Mouse (Mus musculus): Measurements from ENCODE around the gene Hipk4.
A peak's percentile ranks its signal among the peaks of the same experiment; 100 is the strongest.

Hipk4 gene

DNA sequence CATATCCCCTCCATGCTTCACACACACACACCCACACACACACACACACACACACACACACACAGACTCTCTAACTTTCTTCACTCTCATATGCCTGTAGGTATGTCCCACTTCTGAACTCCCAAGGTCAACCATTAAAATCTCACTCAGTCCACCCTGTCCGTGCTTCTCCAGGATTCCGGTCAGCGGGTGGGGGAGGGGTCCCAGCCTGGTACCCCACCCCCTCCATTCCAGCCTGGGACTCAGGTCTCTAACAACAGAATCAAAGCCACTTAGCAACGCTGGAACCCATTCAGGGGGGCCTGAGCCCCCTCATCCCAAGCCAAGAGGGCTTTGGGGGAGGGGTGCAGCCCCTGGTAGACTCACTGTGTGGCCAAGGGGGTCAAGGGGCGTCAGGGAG, at the start of gene Hipk4:
Hipk4 (plus strand) TSS at position 301 of the 400 bp plus-strand sequence.
- no peak for DNase-seq (ENCODE audit: low spot score in 2 of 2)

DNA sequence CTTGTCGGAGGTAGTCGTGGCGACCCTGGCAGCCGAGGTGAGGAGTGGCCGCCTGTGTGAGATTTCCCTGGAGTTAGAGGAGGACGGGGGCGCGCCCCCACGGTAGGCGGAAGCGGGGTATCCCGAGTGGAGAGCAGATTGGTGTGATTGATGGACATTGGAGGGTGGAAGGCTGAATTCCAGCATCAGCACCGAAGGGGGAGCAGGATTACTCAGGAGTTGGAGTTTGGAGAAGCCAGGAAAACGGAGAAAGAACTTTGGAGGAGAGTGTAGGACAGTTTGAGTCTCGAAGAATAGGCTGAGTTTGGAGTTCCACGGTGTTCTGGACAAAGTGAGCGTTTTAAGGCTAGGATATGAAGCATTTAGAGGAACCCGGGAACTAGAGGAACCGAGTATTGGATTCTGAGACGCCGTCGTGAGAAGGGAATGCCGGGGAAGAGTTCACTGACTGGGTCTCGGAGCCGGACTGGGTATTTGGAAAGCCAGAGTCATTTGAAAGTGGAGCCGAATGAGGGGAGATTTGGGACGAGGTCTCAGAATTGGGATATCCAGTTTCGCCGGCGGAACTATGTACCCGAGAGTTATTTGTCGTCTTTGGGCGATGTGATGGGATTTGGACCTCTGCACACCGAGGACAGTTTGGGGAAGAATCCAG, 49.1 kb upstream of the Hipk4 start:
- DNase-seq (ENCODE audit: low spot score in 2 of 2): peak in 1 of 2 experiments; percentile 19

DNA sequence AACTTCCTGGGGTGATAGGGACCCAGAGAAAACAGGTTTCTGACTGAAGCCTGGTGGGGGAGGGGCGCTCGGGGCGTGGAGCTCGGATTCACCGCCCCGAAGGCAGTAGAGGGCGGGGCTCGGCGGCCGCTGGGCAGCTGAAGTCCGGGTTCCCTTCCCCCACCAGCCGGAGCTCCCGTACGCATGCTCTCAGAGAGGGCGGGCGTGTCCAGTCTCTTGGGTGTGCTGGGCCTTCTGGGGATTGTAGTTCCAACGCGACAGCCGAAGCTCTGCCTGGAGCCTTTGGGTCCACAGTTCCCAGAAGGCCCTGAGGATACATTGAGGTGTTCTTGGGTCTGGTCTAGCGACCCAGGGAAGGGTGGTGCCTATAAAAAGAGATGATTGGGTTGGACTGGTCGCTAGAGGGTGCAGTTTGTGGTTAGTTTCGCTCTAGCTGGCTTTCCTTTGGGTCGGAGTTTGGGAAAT, 48.5 kb upstream of the Hipk4 start:
- peak; percentile 86 to 95 for DNase-seq (ENCODE audit: low spot score in 2 of 2)

DNA sequence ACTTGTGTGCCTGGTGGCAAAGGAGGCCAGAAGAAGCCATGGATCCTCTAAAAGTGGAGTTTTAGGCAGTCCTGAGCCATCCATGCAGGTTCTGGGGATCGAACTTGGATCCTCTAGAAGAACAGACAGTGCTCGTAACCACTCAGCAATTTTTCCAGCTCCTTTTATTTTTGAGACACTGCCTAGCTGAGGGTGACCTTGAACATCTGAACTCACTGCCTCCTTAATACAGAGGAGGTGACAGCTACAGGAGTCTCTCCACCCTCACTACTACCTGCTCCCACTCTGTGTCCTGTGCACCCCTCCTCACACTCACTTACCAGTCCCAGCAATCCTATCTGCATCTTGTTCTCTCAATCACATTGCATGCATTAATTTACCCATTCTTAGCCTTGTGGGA, 47.5 kb upstream of the Hipk4 start:
- no peak for DNase-seq (ENCODE audit: low spot score in 2 of 2)

DNA sequence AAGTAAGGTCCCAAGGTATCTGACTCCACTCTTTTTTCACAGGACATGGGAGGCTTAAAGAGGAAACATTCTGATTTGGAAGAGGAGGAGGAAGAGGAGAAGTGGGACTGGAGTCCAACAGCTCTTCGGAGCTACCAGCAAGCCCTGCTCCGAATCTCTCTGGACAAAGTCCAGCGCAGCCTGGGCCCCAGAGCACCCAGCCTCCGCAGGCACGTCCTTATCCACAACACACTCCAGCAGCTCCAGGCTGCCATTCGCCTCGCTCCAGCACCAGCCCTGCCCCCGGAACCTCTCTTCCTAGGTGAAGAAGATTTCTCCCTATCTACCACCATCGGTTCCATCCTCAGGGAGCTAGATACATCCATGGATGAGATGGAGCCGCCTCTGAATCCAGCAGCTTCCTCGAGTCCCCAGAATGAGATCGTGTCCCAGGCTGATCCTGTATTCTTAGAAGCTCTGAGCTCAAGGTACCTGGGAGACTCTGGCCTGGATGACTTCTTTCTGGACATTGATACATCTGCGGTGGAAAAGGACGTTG, 46.9 kb upstream of the Hipk4 start:
- DNase-seq (ENCODE audit: low spot score in 2 of 2): no peak

DNA sequence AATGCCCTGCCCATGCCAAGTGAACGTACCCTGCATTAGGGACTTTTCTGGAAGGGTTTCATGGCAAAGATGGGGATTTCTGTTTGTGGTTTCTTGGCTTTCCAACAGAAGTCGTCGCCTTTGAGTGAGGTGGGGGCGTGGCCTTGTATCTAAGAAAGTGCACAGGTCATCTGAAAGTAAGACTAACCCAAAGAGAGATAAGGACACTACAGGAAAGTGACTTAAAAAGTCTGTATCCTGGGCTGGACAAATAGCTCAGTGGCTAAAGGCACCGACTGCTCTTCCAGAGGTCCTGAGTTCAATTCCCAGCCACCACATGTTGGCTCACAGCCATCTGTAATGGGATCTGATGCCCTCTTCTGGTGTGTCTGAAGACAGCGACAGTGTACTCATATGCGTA, 44.5 kb upstream of the Hipk4 start:
- DNase-seq (ENCODE audit: low spot score in 2 of 2): no peak

DNA sequence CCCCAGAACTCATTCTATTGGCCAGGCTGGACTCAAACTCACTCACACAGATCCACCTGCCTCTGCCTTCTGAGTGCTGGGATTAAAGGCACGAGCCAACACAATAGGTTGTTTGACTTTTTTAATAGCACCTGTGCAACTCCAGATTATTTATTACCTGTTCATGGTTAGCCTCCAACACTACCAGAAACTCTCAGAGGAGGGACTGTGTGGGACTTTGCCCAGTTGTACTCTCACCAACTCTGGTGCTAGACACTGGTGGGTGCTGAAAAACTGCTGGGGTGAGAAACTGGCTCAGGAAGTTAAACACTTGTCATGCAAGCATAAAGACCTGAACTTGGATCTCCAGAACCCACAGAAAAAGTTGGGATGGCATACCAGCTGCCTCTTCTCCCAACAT, 43.3 kb upstream of the Hipk4 start:
- no peak for DNase-seq (ENCODE audit: low spot score in 2 of 2)

DNA sequence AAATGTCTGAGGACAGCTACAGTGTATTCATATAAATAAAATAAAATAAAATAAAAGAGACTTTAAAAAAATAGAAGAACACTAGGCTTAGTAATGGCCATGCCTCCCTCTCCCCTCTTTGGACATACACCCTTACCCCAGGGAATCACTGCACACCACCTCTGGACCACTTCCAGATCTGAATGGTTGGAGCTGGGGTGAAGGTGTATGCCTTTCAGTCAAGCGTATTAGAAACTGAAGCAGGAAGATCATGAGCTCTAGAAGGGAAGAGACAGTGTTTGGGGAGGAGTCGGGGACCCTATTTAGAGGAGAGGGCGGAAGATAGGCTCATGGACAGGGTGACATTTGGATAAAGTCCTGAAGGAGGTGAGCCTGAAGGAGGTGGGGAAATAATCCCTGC, 42.6 kb upstream of the Hipk4 start:
- DNase-seq (ENCODE audit: low spot score in 2 of 2): no peak

DNA sequence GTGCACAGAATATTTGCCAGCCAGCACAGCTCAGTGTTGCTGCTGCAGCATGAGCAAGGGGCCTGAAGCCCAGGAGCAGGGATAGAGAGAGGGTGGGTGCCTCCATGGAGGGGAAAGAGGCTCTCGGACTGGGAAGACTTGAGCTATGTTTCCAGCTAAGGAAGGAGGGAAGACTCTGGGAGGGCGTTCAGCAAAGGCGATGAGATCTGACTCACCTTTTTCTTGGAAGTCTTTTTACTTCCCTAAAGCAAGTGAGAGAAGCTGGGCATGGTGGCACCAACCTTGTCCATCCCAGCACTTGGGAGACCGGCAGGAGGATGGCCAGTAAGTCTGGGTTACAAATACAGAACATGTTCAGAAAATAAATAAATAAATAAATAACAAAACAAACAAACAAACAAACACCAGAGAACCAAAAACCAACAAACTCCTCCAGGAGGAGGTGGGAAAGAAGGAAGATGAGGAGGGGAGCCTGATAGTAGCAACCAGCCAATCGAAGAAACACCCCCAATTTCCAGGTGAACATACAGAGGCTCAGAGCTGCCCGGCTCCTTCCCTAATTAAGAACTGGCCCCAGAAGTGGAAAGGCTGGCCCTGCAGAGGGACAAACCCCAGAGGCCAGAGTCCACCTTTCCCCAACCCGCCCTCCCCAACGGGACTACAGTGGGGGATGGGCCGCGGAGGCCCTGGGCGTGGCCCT, 42.0 kb upstream of the Hipk4 start:
- no peak for DNase-seq (ENCODE audit: low spot score in 2 of 2)

DNA sequence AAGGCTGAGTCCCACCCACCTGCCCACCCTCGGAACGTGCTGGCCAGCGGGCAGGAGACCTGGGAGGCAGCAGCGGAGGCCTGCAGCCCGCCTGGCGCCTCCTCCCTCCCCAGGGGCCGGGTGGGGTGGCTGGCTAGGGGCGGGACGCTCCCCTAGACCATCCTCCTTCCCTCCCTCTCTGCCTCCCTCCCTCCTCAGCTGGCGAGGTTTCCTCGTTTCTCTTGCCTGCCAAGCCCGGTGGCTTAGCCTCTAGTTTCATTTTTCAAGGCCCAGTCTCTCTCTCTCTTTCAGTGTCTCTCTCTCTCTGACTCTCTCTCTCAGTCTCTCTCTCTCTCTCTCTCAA, 41.5 kb upstream of the Hipk4 start:
- peak; percentile 31 to 55 for DNase-seq (ENCODE audit: low spot score in 2 of 2)

DNA sequence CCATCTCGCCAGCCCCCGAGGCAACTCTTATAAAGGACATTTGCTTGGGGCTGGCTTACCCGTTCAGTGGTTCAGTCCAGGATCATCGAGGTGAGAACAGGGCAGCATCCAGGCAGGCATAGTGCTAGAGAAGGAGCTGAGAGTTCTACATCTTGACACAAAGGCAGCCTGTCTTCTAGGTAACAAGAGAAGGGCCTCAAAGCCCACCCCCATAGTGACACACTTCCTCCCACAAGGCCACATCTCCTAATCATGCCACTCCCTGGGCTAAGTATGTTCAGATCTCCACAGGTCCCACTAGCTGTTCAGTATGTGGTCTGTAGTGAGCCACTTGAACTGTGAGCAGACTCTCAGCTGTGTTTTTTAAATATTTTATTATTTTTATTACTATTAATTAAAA, 39.2 kb upstream of the Hipk4 start:
- no peak for DNase-seq (ENCODE audit: low spot score in 2 of 2)

DNA sequence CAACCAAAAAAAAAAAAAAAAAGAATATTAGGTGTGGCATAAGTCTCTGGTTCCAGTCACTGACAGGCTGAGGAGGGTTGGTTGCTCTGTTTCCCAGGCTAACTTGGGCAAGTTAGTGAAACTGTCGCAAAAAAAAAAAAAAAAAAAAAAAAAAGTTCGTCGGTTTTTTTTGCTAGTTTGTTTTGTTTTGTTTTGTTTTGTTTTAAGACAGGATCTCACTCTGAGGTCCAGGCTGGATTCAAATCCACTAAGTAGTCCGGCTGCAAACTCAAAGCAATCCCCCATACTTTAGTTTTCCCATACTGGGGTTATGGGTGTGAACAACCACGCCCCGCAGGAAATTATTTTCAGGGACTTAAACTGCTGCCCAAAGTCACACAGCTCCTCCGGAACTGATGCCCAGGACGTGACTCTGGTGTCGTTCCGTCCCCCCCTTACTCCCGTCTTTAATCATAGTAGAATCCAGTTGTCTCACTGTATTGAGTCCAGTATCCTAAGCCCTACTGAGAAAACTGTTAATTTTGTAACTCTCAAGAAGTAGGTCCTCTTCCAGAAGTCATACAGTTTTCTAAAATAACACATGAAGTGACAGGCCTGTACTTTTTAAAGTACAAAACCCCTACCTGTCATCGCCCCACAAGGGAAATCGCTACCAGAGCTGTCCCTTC, 36.8 kb upstream of the Hipk4 start:
- no peak for DNase-seq (ENCODE audit: low spot score in 2 of 2)

DNA sequence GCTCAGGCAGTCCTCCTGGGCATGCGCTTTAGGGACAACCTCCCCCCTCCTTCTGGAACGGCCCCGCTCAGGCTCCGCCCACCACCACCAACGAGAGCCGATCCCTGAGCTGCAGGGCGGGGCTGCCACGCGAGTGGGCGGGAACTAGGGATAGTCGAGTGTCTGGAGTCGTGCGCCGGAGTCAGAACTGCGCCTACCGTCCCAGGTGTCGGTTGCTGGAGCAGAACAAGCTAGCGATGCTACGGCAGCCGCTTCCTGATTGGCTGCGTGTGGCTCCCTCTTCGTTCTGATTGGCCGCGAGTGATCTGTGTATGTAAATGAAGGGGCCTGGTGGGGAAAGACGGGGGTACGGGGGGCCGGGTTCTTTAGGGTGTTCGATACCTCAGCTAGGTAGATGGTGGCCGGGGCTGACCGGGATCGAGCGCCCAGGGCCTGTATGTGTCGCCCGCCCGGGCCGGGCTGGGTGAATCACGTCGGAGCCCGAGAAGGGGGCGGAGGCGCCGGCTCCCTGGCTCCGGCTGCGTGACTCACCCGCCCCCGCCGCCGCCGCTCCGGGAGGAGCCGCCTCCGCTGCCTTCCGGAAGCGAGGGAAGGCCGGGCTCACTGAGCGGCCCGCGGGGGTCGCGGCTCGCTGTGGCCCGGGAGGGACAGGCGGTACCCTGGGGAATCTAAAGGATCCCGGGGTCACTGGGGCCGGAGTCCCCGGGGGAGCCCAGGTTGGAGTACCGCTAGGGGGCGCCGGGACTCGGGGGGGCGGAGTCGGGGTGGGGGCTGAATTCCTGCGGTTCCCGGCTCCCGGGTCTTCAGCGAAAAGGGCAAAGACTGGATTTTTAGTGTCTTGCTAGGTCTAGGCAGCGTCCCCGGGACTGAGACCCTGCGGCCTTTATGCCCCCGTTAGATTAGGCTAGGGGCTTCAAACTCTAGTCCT, 36.0 kb upstream of the Hipk4 start, which contains the start of gene Sertad1:
Sertad1 (plus strand) TSS at position 141 of the 928 bp plus-strand sequence.
- peak; percentile 93 to 97 for DNase-seq (ENCODE audit: low spot score in 2 of 2)

DNA sequence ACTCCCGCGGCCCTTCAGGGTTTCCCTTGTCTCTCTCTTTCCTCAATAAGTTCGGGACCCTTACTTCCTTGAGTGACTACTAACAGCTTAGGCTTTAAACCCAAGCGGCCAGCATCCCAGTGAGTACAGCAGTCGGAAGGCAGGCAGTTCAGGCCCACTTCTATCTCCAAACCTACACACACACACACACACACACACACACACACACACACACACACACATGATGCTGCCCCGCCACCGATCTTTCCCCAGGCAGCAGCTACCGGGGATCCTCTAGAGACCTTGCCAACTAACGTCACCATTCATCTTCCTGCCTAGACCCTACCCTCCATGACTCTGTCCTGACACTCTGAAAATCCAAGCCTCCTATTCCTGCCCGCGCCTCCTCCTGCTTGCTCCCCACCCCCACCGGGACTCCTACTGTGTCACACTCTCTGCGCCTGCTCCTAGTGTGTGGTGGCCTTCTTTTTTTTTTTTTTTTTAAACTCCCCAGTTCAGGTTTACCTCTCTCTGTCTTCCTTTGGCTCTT, 35.3 kb upstream of the Hipk4 start:
- DNase-seq (ENCODE audit: low spot score in 2 of 2): peak in 1 of 2 experiments; percentile 29

DNA sequence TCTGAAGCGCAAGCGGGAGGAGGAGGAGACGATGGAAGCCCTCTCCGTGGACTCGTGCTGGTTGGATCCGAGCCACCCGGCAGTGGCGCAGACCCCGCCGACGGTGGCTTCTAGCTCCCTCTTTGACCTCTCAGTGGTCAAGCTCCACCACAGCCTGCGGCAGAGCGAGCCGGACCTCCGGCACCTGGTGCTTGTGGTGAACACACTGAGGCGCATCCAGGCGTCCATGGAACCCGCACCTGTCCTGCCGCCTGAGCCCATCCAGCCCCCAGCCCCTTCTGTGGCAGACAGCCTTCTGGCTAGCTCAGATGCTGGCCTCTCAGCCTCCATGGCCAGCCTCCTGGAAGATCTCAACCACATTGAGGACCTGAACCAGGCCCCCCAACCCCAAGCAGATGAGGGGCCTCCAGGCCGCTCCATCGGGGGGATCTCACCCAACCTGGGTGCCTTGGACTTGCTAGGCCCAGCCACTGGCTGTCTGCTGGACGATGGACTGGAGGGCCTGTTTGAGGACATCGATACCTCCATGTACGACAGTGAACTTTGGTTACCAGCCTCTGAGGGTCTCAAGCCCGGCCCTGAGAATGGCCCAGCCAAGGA, 33.7 kb upstream of the Hipk4 start:
- no peak for DNase-seq (ENCODE audit: low spot score in 2 of 2)

DNA sequence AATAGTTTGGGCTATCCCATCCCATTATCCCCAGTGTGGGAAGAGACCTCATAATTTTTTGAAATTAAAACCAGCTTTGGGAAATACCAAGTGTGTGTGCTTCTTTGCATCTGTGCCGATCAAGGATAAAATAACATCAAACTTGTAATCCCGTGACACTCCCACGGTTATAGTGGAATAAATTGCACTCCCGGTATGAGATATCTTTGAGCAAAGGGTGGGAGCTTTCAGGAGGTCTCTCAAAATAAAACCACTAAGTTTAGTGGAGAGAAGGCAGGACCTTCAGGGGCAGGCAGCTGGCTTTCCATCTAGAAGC, 32.9 kb upstream of the Hipk4 start:
- no peak for DNase-seq (ENCODE audit: low spot score in 2 of 2)

DNA sequence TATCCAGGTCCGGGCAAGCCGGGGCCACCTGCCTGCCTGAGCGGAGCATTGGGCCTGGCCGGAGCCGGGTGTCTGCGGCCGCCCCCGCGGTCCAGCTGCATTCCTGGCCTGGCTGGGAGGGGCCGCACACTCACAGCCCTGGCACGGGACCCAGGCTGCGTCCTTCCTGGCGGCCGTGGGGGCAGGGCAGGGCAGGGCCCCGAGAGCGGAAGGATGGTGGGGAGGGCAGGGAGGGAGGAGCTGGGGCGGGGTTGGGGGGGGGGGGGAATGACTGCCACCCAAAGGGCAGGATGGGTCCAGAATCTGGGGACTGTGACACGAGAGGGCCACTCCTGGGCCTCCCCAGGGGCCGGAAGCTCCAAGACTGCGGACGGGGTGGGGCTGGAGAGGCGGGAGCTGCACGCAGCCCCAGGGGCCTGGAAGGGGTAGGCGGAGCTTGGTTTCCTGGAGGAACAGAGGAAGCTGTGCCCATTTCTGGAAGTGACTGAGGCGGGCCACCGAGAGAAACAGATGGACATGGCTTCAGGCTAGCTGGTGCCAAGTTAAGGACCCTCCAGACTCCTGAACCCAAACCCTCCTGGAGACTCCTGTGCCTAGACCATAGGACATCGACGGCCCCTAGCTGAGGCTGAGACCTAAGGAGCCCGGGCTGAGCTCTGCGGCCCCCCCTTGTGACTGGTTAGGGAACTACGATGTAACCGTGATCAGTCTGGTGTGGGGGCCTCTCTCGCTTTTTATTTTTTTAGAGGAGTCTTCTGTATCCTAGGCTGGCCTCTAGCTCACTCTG, 32.3 kb upstream of the Hipk4 start:
- DNase-seq (ENCODE audit: low spot score in 2 of 2): peak; percentile 46 to 74

DNA sequence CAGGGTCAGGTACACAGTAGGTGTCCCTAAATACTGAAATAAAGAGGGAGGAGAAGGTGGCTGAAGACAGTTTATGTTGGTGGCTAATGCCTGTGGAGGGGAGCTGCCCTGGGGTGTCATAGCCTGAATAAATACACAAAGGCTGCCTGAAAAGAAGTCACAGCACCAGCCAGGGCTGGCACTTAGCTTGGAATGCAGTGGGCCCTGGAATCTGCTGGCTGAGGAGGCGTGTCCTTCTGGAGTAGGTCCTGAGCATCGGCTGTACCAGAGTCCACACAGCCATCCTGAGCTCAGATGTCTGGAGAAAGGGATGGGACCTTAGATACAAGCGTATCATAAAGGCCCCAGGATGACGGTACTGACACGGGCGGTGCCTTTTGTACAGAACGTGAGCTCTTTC, 31.2 kb upstream of the Hipk4 start:
- no peak for DNase-seq (ENCODE audit: low spot score in 2 of 2)

DNA sequence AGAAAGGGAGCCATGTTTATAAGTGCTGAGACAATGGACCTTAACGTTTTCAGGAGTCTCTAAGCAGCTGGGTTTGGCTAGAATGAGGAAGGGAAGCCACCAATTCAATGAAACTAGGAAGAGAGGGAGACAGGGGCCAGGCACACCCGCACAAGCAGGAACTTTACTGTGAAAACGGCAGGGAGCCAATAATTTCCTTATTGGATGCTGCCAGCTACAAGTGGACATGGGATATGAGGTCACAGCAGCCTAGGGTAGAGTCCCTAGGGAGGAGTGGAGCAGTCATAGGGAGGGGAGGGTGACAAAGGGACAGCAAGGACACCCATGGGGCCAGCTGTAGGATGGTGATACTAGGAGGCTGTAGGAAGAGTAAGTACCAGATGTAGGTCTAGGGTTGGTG, 30.0 kb upstream of the Hipk4 start:
- DNase-seq (ENCODE audit: low spot score in 2 of 2): no peak

DNA sequence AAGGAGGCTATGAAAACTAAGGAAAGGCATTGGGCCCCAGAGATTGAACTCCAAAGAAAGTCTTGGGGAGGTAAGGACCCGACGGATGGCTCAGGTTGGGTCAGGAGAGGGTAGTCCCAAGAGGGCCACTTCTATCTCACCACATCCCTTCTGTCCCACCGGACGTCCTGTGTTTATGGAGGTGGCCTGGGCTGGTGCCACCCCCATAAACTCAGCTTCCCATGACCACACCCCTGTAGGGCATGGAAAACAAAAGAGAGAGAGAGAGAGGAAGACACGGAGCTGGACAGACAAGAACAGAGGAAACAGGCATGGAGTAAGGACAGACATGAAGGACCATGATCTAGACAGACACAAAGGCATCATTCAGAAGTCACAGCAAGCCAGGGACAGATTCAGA, 29.6 kb upstream of the Hipk4 start:
- no peak for DNase-seq (ENCODE audit: low spot score in 2 of 2)

All from cerebellum, postnatal 4 days (tissue).